Mouse (Mus musculus) ZHBTc4 (cell line): ENCODE data around the gene Smim24.
A peak's percentile ranks its signal among the peaks of the same experiment; 100 is the strongest.

Source experiments
- DNase-seq: peaks from one replicate; pipeline ENCODE4 v3.0.0-alpha.2; 2011; ENCODE audit warnings: low read depth, low spot score

Smim24 gene

DNA sequence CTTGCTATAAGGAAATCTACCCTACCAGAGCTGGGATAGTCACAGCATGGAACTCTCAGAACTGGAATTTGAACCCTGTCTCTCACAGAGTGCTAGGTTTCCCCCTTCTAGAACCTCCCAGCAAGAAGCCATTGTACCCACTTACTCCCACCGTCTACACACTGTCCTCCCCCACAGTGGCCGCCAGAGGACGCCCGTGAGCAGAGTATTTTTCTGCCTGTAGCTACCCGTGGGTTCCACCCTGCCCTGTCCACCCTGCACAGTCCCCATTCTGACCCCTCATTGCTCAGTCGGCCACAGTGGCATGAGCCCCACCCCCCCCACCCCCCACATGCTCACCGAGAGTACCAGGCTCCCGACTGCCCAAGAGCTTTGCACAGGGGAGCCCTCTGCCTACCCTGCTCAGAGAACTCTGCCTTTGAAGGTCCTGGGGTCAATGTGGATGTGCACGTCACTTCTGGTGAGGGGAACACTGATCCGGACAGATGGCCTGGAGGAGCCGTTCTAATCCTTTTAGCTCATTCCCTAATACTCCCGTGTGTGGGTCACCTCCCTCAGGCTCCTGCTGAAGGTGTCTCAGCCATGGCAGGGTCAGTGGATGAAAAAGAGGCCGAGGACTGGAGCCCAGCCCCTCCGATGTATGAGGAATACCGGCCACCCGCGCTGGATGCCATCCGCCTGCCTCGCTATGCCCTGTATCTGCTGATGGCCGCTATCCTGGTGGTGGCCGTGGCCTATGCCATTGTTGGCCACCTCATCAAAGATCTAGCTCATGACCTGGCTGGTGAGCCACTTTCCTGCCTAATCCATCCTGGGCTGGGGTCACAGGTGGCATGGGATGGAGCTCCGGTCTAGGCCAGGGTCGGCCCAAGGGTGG lies 2.8 kb upstream of the Smim24 start:
- DNase-seq: peak; percentile 71

GRCm38 (mm10) chr10:81390678-81390965 lies 2.2 kb upstream of the Smim24 start:
- no peak for DNase-seq

DNA sequence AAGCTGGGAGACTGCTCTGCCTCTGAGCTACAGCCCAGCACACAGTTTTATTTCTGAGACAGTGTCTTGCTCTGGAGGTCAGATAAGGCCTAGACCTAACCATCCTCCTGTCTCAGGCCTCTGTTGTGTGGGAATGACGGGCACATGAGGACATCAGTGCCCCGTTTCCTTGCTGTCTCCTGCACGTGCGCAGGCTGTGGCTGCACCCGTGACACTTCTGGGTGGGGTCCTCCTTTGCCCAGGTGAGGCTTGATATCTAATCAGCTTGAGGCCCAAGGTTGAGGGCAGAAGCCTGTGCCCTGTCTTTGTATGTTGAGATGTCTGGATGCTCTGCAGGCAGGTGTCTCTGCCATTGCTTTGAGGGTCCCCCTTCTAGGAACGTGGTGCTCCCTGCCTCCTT lies 581 bp upstream of the Smim24 start:
- DNase-seq: no peak

DNA sequence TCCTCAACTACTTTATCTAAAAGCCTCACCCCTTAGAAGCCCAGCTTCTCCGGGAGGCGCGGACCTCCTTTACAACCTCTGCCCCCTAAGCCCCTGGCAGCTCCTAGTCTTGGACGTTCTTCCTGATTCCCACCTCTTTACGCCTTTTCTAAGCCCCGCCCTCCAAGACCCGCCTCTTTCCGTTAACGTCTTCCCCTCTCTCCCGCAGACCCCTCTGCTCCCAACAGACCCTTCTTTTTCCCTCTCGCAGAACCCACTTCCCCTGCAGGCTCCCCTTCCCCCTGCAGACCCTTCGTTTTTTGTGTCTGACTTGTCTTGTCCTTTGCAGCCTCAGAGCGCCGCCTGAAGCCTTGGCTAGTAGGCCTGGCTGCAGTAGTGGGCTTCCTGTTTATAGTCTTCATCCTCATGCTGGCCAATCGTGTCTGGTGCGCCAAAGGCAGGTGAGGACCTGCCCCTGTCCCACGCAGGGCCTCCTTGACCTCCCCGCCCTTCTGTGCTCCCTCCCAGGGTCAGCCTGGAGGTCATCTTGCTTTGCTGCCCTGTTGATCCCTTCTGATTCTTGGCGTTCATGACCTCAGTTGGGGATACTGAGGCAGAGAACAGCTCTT lies 709 bp downstream of the Smim24 start:
- no peak for DNase-seq

DNA sequence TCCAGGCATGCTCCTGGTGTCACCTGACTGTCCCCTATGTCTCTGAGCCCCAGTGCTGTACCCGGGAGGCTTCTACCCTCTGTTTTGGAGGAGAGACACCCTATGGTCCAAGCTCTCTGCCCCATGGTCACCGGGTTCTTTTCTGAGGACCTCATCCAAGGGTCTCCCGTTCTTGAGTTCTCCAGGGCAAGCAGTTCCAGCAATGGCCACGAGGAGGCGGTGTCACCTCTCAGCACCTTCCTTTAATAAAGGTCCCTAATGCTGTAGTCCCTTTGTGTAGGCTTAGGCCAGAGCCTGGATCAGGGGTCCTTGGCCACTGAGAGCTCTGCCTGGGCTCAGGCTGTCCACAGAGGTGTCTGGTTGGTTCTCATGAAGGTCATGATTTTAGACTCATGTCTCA lies 2.3 kb downstream of the Smim24 start:
- DNase-seq: peak; percentile 85

- no peak for DNase-seq
Measured at GRCm38 (mm10) chr10:81395865-81396264, 3.0 kb downstream of the Smim24 start.

DNA sequence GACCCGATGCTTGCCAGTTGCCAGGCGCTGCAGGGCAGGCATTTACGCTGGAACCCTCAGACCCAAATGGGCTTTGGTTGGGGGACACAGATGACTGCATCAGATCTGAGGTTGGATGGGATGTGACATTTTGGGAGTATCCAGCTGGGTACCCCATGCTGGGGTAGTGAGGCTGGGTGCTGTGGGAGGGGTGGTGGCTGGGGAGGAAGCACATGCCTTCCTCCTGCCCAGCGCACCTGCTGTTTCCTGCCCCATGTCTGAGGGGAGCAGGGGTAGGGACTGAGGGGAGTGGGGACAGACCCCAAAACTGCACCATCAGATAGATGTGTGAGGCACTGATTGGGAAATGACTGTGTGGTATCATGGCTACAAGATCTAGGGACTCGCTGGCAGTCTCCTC lies 3.9 kb downstream of the Smim24 start:
- DNase-seq: no peak

DNA sequence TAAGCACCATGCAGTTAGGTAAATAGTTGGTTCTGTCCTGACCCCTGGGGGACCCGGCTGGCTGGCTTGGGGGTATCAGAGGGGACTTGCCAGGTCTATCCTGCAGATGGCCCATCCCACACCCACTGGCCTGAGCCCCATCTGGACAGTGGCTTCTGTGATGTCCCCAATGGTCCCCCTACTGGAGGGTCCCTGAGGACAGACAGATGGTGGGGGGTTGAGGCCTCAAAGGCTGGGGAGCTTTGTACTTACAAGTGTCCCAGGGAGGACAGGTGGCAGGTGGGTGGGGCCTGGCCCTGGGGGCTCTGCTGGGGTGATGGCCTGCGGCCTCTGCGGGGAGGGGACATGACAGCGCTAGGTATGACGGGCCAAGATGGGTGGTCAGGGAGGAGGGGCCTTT lies 6.4 kb downstream of the Smim24 start:
- no peak for DNase-seq

GRCm38 (mm10) chr10:81399798-81400308 lies 7.0 kb downstream of the Smim24 start:
- no peak for DNase-seq

DNA sequence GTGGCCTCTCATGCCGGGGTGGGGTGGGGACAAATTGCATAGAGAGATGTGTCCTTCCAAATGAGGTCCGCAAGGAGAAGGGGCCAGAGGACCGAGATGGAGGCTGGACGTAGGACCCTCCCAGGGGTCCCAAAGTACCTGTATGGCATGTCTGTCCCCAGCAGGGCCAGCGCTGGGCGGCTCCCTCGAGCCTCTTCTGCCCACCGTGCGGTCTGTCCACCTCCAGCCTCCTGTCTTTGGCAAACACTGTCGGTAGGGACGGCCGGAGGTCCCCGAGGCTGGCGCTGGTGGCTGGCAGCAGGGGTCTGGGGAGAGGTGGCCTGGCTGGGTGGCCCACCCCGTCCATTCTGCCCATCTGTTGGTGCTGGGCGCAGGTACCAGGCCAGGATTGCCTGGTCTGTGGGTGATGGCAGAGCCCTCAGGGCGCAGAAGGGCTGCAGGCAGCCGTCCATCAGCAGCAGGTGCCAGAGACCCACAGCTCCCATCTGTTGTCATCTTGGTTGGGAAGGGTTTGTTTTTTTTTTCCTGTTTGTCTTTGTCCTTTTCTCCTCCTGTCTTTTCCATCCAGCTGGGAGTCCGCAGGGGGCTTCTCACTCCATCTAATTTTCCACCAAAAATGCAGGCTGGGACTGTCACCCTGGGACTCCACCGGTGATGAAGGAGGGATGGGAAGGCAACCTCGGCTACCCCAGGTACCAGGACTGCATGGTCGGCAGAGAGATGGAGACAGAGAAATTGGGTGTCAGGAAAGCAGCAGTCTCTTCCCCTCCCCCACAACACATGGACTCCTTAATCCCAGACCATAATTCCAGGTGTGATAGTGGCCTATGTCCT lies 7.7 kb downstream of the Smim24 start:
- no peak for DNase-seq

DNA sequence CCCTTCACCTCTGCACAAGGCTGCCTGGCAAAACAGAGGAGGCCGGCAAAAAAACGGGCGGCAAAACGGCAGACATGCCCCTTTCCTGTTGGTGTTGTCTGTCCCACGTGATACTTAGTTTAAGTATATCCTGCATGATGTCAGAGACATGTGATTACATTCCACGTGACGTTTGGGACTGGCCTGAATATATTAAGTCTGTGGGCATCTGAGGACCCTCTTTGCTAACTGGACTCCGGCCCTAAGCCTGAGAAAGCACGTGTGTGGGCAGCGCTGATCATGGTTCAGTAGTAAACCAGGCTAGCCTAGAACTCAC lies 8.3 kb downstream of the Smim24 start:
- DNase-seq: peak; percentile 76

- DNase-seq: peak; percentile 94
Measured at GRCm38 (mm10) chr10:81401521-81402226, 8.8 kb downstream of the Smim24 start.

GRCm38 (mm10) chr10:81402227-81402765 lies 9.4 kb downstream of the Smim24 start:
- no peak for DNase-seq

- no peak for DNase-seq
Measured at GRCm38 (mm10) chr10:81403511-81403910, 10.7 kb downstream of the Smim24 start.

DNA sequence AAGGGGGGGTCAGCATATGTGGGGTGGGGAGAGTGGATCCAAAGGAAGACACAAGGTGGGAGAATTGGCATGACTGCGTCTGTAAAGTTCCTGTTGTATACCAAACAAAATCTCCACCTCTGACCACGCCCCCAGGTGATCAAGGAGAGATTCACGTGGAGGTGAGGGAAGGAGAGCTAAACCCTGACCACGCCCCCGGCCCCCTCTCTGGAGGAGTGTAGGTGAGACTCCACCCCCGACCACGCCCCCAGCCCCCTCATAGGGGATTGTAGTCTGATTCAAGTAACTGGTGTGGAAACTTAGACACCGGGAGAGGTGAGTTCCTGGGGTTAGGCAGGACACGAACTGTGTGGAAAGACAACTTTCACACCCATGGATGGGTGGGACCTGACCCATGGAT lies 11.2 kb downstream of the Smim24 start:
- peak; percentile 82 for DNase-seq

GRCm38 (mm10) chr10:81404720-81405119 lies 11.9 kb downstream of the Smim24 start:
- DNase-seq: no peak

DNA sequence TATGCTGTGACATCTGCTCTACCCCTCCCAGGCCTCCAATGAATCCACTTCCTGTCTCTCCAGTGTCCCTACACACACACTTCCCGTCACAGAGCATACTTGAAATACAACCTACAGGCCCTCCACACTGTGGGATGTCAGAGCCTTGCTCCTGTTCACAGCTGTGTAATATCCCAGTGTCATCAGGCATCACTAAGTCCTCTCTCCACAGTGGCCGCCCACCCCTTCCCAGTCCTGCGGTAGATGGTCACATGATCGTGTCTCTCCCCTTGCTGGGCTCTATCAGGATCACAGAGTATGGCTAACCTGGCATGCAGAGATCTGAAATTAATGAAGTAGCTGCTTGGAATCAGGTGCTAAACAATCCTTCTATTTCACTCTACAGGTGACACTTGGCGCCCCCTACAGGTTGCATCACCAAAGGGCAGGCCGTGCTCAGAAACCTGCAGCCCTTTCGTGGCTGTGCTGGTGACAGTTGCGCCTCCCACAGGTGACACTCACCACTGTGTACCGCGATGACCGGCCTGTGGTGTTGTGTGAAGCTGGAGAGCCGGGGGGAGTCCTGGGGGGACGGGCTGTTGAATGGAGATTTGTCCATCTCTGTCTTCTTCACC lies 12.8 kb downstream of the Smim24 start:
- DNase-seq: peak; percentile 81

DNA sequence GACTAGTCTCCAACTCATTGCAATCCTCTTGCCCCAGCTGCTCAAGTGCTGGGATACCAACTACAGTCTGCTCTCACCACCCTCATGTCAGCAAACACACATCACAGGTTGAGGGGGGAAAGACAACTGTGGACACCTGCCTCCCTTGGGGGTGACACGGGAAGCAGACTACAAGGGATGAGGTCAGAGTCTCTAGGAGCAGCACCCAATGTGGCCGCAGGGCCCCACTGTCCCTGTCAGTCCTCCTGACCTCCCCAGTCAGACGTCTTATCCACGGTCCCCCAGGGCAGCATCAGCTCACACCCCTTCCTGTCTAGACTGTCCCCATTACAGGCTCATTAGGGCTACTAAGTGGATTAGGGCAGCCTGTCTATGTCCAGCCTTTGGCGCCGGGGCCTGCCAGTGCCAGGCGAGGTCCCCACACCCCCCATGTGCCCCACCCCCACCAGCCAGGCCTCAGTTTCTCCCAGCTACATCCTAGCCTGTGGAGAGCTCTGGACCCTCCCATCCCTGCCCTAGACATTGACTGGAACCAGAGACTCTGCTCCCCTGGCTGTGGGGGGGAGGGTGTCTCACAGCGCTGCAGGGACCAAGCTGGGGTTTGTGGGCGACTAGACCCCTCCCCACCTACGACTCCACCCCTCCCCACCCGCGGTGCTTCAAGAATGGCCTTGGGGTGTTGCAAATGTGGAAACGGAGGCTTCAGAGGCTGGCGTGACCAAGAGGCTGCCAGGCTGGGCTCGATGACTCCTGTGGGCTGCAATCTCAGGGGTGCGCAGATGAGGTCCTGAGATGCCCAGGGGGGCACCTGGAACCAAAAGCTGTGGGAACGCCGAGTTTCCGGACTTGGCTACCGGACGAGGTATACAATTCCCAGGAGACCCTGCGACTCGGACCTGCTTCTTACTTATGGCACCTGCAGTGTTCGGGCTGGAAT lies 13.9 kb downstream of the Smim24 start:
- DNase-seq: no peak

DNA sequence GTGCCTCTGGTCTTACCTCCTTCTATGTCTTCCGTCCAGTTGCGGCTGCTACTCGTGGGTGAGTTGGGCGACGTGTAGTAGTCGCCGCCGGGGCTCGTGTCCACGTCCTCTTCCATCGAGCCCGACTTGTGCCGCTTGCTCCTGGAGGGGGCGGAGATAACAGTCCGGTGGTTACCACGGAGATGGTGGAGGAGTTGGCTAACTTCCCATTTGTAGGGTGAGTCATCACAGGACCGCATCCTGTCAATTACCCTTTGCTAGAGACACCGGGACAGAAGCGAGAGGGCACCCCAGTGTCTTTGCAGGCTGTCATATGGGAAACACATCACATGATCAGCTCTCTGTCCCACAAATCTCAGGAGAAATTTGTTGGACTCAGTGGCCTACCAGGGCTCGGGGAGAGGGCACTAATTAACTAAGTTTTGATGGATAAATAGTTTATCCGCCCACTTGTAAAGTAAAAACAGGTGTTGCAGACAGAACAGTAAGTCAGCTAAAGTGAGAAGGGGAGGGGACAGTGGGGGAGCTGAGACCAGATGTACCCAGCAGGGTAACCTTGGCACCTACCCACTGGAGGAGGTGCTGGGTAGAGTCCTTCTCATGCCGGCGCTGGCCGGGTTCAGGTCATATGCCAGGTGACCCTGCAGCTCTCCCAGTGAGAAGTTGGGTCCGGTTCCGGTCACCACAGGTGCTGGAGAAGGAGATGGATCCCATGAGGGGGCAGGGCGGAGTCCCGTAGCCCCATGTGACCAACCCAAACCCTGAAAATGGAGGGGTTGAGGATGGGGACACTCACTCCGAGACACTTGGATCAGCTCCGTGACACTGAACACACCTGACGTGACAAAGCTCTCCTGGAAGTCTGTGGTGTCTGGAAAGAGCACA lies 14.9 kb downstream of the Smim24 start:
- no peak for DNase-seq
